Comparison of ENCODE assay signal across 15 mouse cellular contexts in genomic region chr3:100189861-100190260, GRCm38 (mm10). TPM values are rescaled to one million over a fixed set of nuclear protein-coding genes. Genes with fewer than 3 reads are reported as not detected.
DNase-seq lines count a peak whose midpoint lies in the region; ATAC-seq lines count a peak whose summit lies in the region.
"Had no signal": no experiment of that assay in that cellular context is flagged by ENCODE, and none has a peak within 500 bp of the region (broad histone marks: within the 10 kb centered on the region; RNA-seq: fewer than 3 reads in every experiment).

No protein-coding gene starts in this region.

- no peak overlapping the region for H3K9ac ChIP-seq in forebrain, embryonic 12.5 days
- H3K9ac ChIP-seq in midbrain, embryonic 14.5 days (replicated peaks; ENCODE audit: low read length), result no peak overlapping the region
- H3K9ac ChIP-seq: liver, postnatal 0 days had no signal

- no peak overlapping the region for H3K4me3 ChIP-seq in forebrain, embryonic 12.5 days (replicated peaks)
- H3K4me3 ChIP-seq in forebrain, embryonic 10.5 days, result no peak overlapping the region
- H3K4me3 ChIP-seq in midbrain, embryonic 14.5 days (replicated peaks; ENCODE audit: low read depth, low read length), result no peak overlapping the region
- H3K4me3 ChIP-seq: gastrocnemius, adult 2 months; heart, embryonic 10.5 days; limb, embryonic 10.5 days; megakaryocyte, embryonic 14.5 days; myocyte had no signal

- 77% methylated on average over 11 of the region's 11 CpGs for WGBS in forebrain, embryonic 12.5 days
- 86% methylated on average over 11 of the region's 11 CpGs for WGBS in forebrain, embryonic 10.5 days
- WGBS in midbrain, embryonic 14.5 days, result 80% methylated on average over 11 of the region's 11 CpGs

- H3K27ac ChIP-seq in forebrain, embryonic 12.5 days, result no peak overlapping the region
- H3K27ac ChIP-seq in forebrain, embryonic 10.5 days, result no peak overlapping the region
- H3K27ac ChIP-seq in midbrain, embryonic 14.5 days (replicated peaks; ENCODE audit: low read depth, low read length), result no peak overlapping the region
- H3K27ac ChIP-seq: gastrocnemius, adult 2 months; heart, embryonic 10.5 days; limb, embryonic 10.5 days had no signal

- H3K9me3 ChIP-seq in forebrain, embryonic 12.5 days, result no peaks in the 10 kb centered on the region
- no peaks in the 10 kb centered on the region for H3K9me3 ChIP-seq in forebrain, embryonic 10.5 days
- no peaks in the 10 kb centered on the region for H3K9me3 ChIP-seq in midbrain, embryonic 14.5 days (ENCODE audit: control insufficient read depth, low read length)
- H3K9me3 ChIP-seq: heart, embryonic 10.5 days; limb, embryonic 10.5 days; megakaryocyte, embryonic 14.5 days had no signal

- H3K27me3 ChIP-seq in forebrain, embryonic 12.5 days, result no peaks in the 10 kb centered on the region
- no peaks in the 10 kb centered on the region for H3K27me3 ChIP-seq in forebrain, embryonic 10.5 days (ENCODE audit: poor library complexity, severe bottlenecking)
- H3K27me3 ChIP-seq in midbrain, embryonic 14.5 days (ENCODE audit: control insufficient read depth, insufficient read depth, low read length), result no peaks in the 10 kb centered on the region
- H3K27me3 ChIP-seq: megakaryocyte, embryonic 14.5 days had no signal

- 0 out of 2 replicates have a peak, but pooled peaks have one; percentile 14 for ATAC-seq in forebrain, embryonic 12.5 days (ENCODE audit: low FRiP score)
- peak; percentile 51; the same call in 1 of the 2 replicates for ATAC-seq in midbrain, embryonic 14.5 days (ENCODE audit: low FRiP score, low TSS enrichment)
- no peak for ATAC-seq in megakaryocyte, adult 5-6 weeks (ENCODE audit: poor library complexity, severe bottlenecking)
- ATAC-seq: CD4-positive, CD25-positive, alpha-beta regulatory T cell, adult 4 months; liver, postnatal 0 days had no signal

- DNase-seq in forebrain, embryonic 10.5 days (ENCODE audit: extremely low spot score, low spot score), result no peak
- DNase-seq in retina, embryonic 14.5 days (ENCODE audit: low spot score), result peak; percentile 5
- no peak for DNase-seq in retina, postnatal 1 day
- no peak for DNase-seq in midbrain, embryonic 14.5 days
- no peak for DNase-seq in thymus, postnatal 4 days
- DNase-seq in cerebellum, adult 11-12 months, result no peak

- peaks cover 35% of the 10 kb centered on the region for H3K36me3 ChIP-seq in forebrain, embryonic 12.5 days (replicated peaks)
- H3K36me3 ChIP-seq in forebrain, embryonic 10.5 days (replicated peaks), result peaks cover 25% of the 10 kb centered on the region
- H3K36me3 ChIP-seq in midbrain, embryonic 14.5 days (ENCODE audit: control insufficient read depth, insufficient read depth, low read length), result peaks cover 67% of the 10 kb centered on the region

- H3K4me2 ChIP-seq in forebrain, embryonic 12.5 days, result no peak overlapping the region
- no peak overlapping the region for H3K4me2 ChIP-seq in midbrain, embryonic 14.5 days (ENCODE audit: low read length)

- H3K4me1 ChIP-seq in forebrain, embryonic 12.5 days, result no peaks in the 10 kb centered on the region
- no peaks in the 10 kb centered on the region for H3K4me1 ChIP-seq in forebrain, embryonic 10.5 days
- H3K4me1 ChIP-seq in midbrain, embryonic 14.5 days (ENCODE audit: control insufficient read depth, insufficient read depth, low read length), result no peaks in the 10 kb centered on the region
- H3K4me1 ChIP-seq: heart, embryonic 10.5 days had no signal

RNA-seq across cellular contexts. Expression of gene Wdr3, which starts 27.7 kb away (rescaled TPM):
- 52.9 and 54.0 TPM in 2 replicates for polyA plus RNA-seq in forebrain, embryonic 12.5 days (2016; fragmentation: Nextera tagmentation; extraction: Ambion mirVana)
- polyA plus RNA-seq in forebrain, embryonic 10.5 days (2016; fragmentation: Nextera tagmentation; extraction: Ambion mirVana), result 62.9 and 66.1 TPM in 2 replicates
- 29.0 and 37.2 TPM in 2 replicates for polyA plus RNA-seq in midbrain, embryonic 14.5 days (2014; fragmentation: Nextera tagmentation; extraction: Ambion mirVana)
- 37.8 and 45.8 TPM in 2 replicates for total RNA-seq in megakaryocyte, adult 5-6 weeks (2015)
- total RNA-seq in megakaryocyte, adult 5-6 weeks (2017), result 95.3 and 101 TPM in 2 replicates

RNA-seq across cellular contexts. Expression of gene Gdap2, which starts 27.7 kb away (rescaled TPM):
- 35.1 and 35.6 TPM in 2 replicates for polyA plus RNA-seq in forebrain, embryonic 12.5 days (2016; fragmentation: Nextera tagmentation; extraction: Ambion mirVana)
- polyA plus RNA-seq in forebrain, embryonic 10.5 days (2016; fragmentation: Nextera tagmentation; extraction: Ambion mirVana), result 25.2 and 25.9 TPM in 2 replicates
- 43.1 and 44.9 TPM in 2 replicates for polyA plus RNA-seq in midbrain, embryonic 14.5 days (2014; fragmentation: Nextera tagmentation; extraction: Ambion mirVana)
- 65.2 and 65.8 TPM in 2 replicates for total RNA-seq in megakaryocyte, adult 5-6 weeks (2015)
- 55.4 and 56.4 TPM in 2 replicates for total RNA-seq in megakaryocyte, adult 5-6 weeks (2017)
